Mouse (Mus musculus) hindbrain, embryonic 11.5 days (tissue): ENCODE measurements around the gene 2010111I01Rik. TPM values are rescaled to one million over a fixed set of nuclear protein-coding genes. Genes with fewer than 3 reads are reported as not detected.
"Not testable (repeated sequence)": the region's sequence is repeated elsewhere in the genome, so short reads cannot be mapped to it uniquely, and the experiment has no call there.

Experiments
- ATAC-seq: fragments of 200-750 bp; cut with Nextera tagmentation; 2 replicates; pipeline ENCODE4 v1.8.0; 2017; ENCODE audit warnings: mild to moderate bottlenecking, moderate TSS enrichment, moderate library complexity; ENCODE audit not compliant: low FRiP score
- DNase-seq: peaks from one replicate; pipeline ENCODE4 v3.0.0-alpha.2; 2015; ENCODE audit warnings: low spot score
- H3K27ac ChIP-seq: fragments of 300-500 bp; sonication (generic); 2 replicates; pipeline ENCODE4 v1.5.1; 2014; ENCODE audit warnings: mild to moderate bottlenecking, low read depth, low read length
- H3K27me3 ChIP-seq: fragments of 300-500 bp; sonication (generic); 2 replicates; pipeline ENCODE4 v1.6.1; 2014; ENCODE audit warnings: mild to moderate bottlenecking, low read length, moderate library complexity, mixed read lengths; ENCODE audit not compliant: control insufficient read depth, insufficient read depth
- H3K36me3 ChIP-seq: fragments of 300-500 bp; sonication (generic); 2 replicates; pipeline ENCODE4 v1.6.1; 2014; ENCODE audit warnings: mild to moderate bottlenecking, low read length, moderate library complexity, mixed read lengths; ENCODE audit not compliant: control insufficient read depth, insufficient read depth
- H3K4me1 ChIP-seq: fragments of 300-500 bp; sonication (generic); replicated peaks from 2 replicates; pipeline ENCODE4 v1.6.1; 2014; ENCODE audit warnings: low read length, mixed read lengths; ENCODE audit not compliant: control insufficient read depth, insufficient read depth
- H3K4me2 ChIP-seq: fragments of 300-500 bp; sonication (generic); replicated peaks from 2 replicates; pipeline ENCODE4 v1.6.1; 2014; ENCODE audit warnings: mild to moderate bottlenecking, low read depth, low read length
- H3K4me3 ChIP-seq: fragments of 300-500 bp; sonication (generic); 2 replicates; pipeline ENCODE4 v1.5.1; 2014; ENCODE audit warnings: low read depth, low read length
- H3K9ac ChIP-seq: fragments of 300-500 bp; sonication (generic); 2 replicates; pipeline ENCODE4 v1.6.1; 2014; ENCODE audit warnings: low read depth, low read length
- H3K9me3 ChIP-seq: fragments of 300-500 bp; sonication (generic); 2 replicates; pipeline ENCODE4 v1.6.1; 2016; ENCODE audit warnings: low read length; ENCODE audit not compliant: control insufficient read depth
- WGBS: fragments of 180-500 bp; shearing (Covaris S2); extraction: QIAGEN DNeasy Blood & Tissue Kit; methylation state at CpG from one replicate; pipeline ENCODE4 v1.1.7; 2014; 5-methylcytosine and 5-hydroxymethylcytosine counted together
- polyA plus RNA-seq: library from polyadenylated mRNA; unstranded; fragments of >200 nt; fragmentation: Nextera tagmentation; extraction: Ambion mirVana; gene quantifications from 2 replicates; pipeline ENCODE4 v1.2.1, GENCODE M21; 2014

The 2010111I01Rik gene
- polyA plus RNA-seq, 1 experiment from 2014 or later, result 46.2 TPM

DNA sequence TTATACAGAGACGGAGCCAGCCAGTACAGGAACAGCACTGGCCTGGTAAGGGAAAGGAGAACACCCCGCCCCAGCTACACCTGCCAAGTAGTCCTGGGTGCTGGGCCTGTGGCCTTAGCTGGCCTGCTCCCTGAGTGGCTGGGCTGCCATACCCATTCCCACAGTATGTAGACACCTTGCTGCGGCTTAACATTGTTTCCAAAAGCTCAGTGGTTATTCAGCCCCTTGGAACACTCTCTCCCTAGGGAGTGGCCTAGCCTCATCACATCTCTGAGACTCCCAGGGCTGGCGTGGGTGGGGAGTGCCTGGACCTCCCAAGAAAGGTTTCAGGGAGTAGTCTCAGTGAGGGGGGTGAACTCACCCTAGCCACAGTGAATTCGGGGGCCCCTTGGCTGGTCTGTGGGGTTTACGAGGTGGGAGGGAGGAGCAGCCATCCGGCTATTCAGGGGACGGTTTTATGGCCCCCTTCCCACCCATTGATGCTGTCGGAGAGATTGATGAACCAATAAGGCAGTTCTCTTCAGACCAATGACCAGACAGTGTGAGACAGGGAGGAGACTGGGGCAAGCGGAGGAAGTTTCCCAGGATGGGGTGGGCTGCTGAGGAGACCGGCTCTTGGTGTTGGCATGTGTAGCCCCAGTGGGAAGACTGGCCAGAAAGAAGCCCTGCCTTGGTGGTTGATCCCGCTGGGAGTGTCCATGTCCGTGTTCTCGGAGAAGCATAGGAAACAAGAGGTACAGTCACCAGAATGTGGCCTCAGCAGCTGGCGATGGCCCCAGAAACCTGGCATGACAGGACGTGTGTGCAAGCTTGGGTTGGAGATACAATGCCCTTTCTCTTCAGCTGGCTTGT, 340.7 kb downstream of the 2010111I01Rik start:
- Histone ChIP-seq H3K27ac (peak overlapping the region; percentile 27; the same call in 1 of the 2 replicates), H3K4me1 (peaks cover 7% of the 10 kb centered on the region; the same call in 1 of the 2 replicates), H3K9me3 (no peaks in the 10 kb centered on the region), H3K4me2 (no peak overlapping the region), H3K4me3 (no peak overlapping the region), H3K36me3 (0 out of 2 replicates have a peak, but pooled peaks cover 3% of the 10 kb centered on the region), H3K27me3 (no peaks in the 10 kb centered on the region), H3K9ac (no peak overlapping the region)
- peak; percentile 23 for DNase-seq
- 47% methylated on average over 16 of the region's 16 CpGs for WGBS
- peak; percentile 74 for ATAC-seq

DNA sequence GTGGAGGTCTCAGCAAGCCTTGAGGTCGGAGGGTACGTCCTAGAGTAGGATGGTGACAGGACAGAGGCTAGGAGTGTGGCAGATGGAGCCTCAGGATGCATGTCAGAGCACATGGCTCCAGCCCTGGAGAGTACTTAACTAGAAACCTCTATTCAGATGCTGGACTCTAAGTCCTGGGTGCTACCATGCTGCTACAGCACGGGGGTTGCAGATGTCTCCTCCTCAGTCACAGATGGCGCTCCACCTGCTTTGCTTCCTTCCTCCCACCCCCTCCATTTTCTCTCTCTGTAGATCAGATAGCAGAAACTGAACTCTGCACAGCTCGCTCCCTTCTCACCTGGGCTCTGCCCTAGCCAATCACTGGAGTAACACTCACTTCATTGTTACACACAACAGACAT, 342.1 kb downstream of the 2010111I01Rik start:
- Histone ChIP-seq H3K27me3 (no peaks in the 10 kb centered on the region), H3K4me1 (peaks cover 7% of the 10 kb centered on the region; the same call in 1 of the 2 replicates), H3K4me2 (no peak overlapping the region), H3K9me3 (no peaks in the 10 kb centered on the region), H3K36me3 (0 out of 2 replicates have a peak, but pooled peaks cover 3% of the 10 kb centered on the region), H3K9ac (no peak overlapping the region), H3K27ac (no peak overlapping the region), H3K4me3 (no peak overlapping the region)
- ATAC-seq (no peak), DNase-seq (no peak)
- WGBS, result 89% methylated on average over 5 of the region's 5 CpGs

DNA sequence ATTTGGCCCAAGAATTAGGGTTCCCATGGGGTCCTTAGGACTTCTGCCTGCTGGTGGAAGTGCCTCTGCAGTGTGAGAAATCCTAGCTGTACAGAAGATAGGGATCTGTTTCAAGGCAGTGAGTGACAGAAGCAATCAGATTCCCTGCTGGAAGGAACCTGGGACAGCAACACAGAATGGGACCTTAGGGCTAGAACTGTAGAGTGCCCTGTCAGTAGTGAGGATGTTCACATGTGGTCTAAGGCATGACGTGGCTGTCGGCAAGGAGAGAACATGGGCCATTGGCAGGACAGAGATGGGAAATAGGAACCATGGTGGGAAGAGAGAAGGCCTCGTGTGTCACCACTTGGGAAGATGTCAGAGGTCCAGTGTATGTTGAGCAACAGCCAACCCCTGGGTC, 344.9 kb downstream of the 2010111I01Rik start:
- Histone ChIP-seq H3K4me1 (peaks cover 7% of the 10 kb centered on the region; the same call in 1 of the 2 replicates), H3K9ac (no peak overlapping the region), H3K9me3 (no peaks in the 10 kb centered on the region), H3K27ac (no peak overlapping the region), H3K4me3 (no peak overlapping the region), H3K27me3 (no peaks in the 10 kb centered on the region), H3K4me2 (no peak overlapping the region), H3K36me3 (no peaks in the 10 kb centered on the region)
- ATAC-seq (no peak), DNase-seq (no peak)
- 79% methylated on average over 3 of the region's 3 CpGs for WGBS

DNA sequence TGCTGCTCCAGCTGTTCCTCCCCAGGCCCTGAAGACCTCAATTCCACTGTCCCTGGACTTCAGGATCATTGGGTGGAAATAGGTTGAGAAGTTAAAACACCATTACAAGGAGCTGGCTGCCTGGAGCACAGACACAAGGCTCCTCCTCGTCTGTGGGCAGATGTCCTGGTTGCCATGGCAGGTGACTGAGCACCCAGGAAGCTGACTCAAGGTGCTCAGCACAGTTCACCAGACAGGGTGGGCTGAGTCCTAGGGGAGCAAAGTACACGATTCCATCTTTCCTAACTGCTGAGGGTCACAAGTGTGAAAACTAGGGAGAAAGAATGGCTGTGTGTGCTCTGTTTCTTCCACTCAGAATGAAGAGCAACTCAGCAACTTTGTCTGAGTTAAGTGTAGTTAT, 346.5 kb downstream of the 2010111I01Rik start:
- Histone ChIP-seq H3K4me3 (no peak overlapping the region), H3K36me3 (no peaks in the 10 kb centered on the region), H3K27me3 (no peaks in the 10 kb centered on the region), H3K4me1 (no peaks in the 10 kb centered on the region), H3K4me2 (no peak overlapping the region), H3K27ac (no peak overlapping the region), H3K9me3 (no peaks in the 10 kb centered on the region), H3K9ac (no peak overlapping the region)
- DNase-seq (no peak), ATAC-seq (no peak)
- WGBS, result 59% methylated on average over 2 of the region's 2 CpGs

DNA sequence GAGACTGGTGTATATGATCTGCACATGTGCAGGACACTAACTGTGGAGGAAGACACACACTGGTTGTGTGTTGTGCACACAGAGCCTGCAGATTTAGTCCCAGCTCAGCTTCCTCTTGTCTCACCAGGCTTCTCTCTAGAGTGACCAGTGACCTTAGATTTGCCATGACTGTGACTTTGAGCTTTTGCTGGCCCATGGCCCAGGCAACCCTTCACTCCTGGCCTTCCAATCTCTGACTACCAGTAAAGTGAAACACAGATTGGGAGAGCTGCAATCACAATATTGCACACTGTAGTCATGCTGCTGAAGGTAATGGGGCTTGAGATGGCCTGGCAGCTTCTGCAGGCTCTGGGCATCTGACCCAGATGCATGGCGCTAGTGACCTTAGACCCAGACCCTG, 348.6 kb downstream of the 2010111I01Rik start:
- Histone ChIP-seq H3K9me3 (no peaks in the 10 kb centered on the region), H3K4me2 (no peak overlapping the region), H3K9ac (no peak overlapping the region), H3K4me1 (no peaks in the 10 kb centered on the region), H3K27ac (no peak overlapping the region), H3K36me3 (0 out of 2 replicates have a peak, but pooled peaks cover 3% of the 10 kb centered on the region), H3K27me3 (no peaks in the 10 kb centered on the region), H3K4me3 (no peak overlapping the region)
- no peak for ATAC-seq
- WGBS, result 94% methylated on average over 1 of the region's 1 CpGs
- DNase-seq, result no peak

DNA sequence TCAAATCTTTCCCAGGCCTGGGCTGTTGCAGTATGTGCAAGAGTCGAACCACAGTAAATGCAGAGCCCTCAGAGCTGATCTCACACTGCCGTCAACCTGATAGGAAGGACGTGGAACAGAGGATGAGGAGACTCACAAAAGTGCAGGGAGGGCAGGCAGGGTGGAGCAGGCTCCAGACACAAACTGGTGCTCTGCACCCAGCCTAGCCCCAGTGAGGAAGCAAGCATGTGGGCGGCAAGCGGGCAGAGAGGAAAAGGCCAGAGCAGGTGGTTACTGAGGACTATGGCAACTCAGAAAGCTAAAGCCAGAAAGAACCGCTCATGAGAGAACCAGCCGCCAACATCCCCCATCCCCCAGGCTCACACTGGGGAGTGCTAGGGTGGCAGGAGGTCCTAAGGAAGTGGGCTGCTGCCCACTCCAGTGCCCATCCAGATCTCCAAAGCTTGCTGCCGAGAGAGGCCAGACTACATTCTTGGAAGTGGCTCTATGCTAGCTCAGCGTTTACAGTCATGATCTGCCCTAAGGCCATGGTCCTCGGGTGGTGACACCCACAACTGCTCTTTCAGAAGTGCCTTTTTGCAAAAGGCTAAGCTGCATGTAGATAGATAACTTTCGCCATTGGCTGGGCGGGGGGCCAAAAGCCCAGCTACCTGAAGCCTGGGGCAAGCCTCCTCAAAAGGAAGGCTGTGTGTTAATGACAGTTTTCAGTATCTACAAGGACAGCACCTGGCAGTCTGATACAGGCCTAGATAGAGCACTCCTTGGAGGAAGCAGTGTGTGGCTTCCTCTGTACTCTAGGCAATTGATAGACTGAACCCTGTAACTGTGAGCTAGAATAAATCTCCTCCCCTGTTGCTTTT, 349.3 kb downstream of the 2010111I01Rik start:
- no peak overlapping the region for H3K9ac ChIP-seq
- no peaks in the 10 kb centered on the region for H3K9me3 ChIP-seq
- WGBS, result 86% methylated on average over 12 of the region's 12 CpGs
- H3K27me3 ChIP-seq, result no peaks in the 10 kb centered on the region
- no peak for DNase-seq
- H3K36me3 ChIP-seq, result 0 out of 2 replicates have a peak, but pooled peaks cover 3% of the 10 kb centered on the region
- no peak overlapping the region for H3K27ac ChIP-seq
- H3K4me2 ChIP-seq, result no peak overlapping the region
- no peaks in the 10 kb centered on the region for H3K4me1 ChIP-seq
- ATAC-seq, result no peak
- H3K4me3 ChIP-seq, result no peak overlapping the region

DNA sequence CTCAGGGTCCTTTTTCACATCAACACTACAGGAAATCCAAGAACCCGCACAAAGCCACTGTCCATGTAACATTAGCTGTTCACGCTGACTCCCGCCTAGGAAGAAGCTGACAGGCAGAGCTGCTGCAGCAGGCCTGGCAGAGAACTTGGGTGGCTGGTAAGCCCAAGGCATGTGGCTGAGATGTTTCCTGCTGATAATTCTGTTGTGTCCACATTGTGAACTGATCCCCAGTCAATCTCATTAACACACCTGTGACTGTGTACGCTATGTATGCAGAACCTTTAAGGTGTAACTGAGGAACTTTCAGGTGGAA, 349.9 kb downstream of the 2010111I01Rik start:
- 68% methylated on average over 4 of the region's 4 CpGs for WGBS
- H3K27me3 ChIP-seq, result no peaks in the 10 kb centered on the region
- H3K9me3 ChIP-seq, result no peaks in the 10 kb centered on the region
- H3K36me3 ChIP-seq, result 0 out of 2 replicates have a peak, but pooled peaks cover 3% of the 10 kb centered on the region
- H3K4me1 ChIP-seq, result no peaks in the 10 kb centered on the region
- H3K27ac ChIP-seq, result no peak overlapping the region
- no peak for ATAC-seq
- H3K9ac ChIP-seq, result no peak overlapping the region
- no peak for DNase-seq
- H3K4me2 ChIP-seq, result no peak overlapping the region
- H3K4me3 ChIP-seq, result no peak overlapping the region

DNA sequence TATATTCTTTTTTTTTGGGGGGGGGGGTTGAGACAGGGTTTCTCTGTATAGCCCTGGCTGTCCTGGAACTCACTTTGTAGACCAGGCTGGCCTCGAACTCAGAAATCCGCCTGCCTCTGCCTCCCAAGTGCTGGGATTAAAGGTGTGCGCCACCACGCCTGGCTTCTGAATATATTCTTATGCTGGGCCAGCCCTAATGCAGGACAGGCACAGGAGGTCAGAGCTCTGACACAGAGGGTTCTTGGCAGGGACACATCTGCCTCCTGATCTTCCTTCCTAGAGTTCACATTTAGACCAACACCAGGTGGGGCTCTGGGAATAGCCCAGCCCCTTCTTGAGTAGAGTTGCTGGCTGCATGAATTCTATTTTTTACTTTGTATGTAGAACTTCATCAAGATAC, 350.4 kb downstream of the 2010111I01Rik start:
- not testable (repeated sequence) for DNase-seq, H3K36me3 ChIP-seq, H3K4me1 ChIP-seq, H3K27me3 ChIP-seq, H3K9me3 ChIP-seq, H3K4me3 ChIP-seq, H3K27ac ChIP-seq, H3K4me2 ChIP-seq, H3K9ac ChIP-seq, ATAC-seq
- WGBS, result 100% methylated on average over 2 of the region's 4 CpGs
